In the genomic region with DNA sequence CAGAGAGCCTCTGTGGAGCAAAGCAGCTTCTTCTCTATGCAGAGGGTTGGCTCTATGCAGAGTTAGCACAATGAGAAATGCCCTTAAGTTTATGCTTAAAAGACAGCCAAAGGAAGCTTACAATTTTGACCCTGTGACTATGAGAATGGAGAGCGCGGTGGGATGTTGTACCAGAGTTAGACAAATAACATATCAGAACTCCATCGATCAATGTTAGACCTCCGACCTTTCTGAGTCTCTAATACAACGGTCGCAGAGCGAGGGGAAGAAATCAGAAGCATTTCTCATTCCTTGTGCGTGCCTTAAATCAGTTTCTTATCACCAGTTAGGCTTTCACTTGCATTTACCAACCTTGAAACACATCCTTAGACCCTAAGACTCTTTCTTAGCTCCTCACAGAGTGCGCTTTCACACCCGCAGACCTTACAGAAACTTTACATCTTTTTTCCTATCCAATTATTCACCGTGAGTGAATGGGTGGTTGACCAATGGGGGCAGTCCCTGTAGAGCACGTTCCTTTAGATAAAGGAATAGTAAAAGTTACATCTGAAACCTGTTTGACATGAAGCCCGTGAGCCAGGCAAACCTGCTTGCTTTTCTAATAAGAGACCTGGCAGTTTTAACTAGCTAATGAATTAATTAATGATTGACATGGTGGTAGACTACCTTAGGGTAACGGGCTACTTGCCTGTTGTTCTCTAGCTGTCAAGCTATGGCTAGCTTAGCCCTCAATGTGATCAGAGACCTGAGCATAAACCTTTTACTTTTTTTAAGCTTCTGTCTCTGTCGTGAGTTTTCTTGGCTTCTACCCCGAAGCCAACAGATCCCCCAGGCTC, we compare ENCODE assay signal across 17 mouse cellular contexts. TPM values are rescaled to one million over a fixed set of nuclear protein-coding genes. Genes with fewer than 3 reads are reported as not detected.
DNase-seq lines count a peak whose midpoint lies in the region; ATAC-seq and TF ChIP-seq lines count a peak whose summit lies in the region.
"Had no signal": no experiment of that assay in that cellular context is flagged by ENCODE, and none has a peak within 500 bp of the region (broad histone marks: within the 10 kb centered on the region; RNA-seq: fewer than 3 reads in every experiment).

No protein-coding gene starts in this region.

- peak overlapping the region; percentile 67 for H3K9ac ChIP-seq in liver, adult 2 months (ENCODE audit: low read depth, low read length)
- H3K9ac ChIP-seq in liver, embryonic 12.5 days: no peak overlapping the region
- no peak overlapping the region for H3K9ac ChIP-seq in intestine, embryonic 15.5 days
- H3K9ac ChIP-seq in stomach, embryonic 15.5 days: no peak overlapping the region
- H3K9ac ChIP-seq in forebrain, embryonic 16.5 days (replicated peaks; ENCODE audit: low read depth, low read length): no peak overlapping the region
- H3K9ac ChIP-seq: embryonic facial prominence, embryonic 15.5 days; hindbrain, embryonic 13.5 days; lung, embryonic 15.5 days; neural tube, embryonic 13.5 days had no signal

- no peak for TF ChIP-seq CTCF in liver, adult 2 months (IDR thresholded peaks at IDR 0.05; ENCODE audit: low read depth, low read length)

- no peaks in the 10 kb centered on the region for H3K79me2 ChIP-seq in liver, adult 2 months (ENCODE audit: control insufficient read depth, insufficient read depth, low read length)

- H3K4me2 ChIP-seq in liver, embryonic 12.5 days: no peak overlapping the region
- 0 out of 2 replicates have a peak overlapping the region, but pooled peaks have one; percentile 17 for H3K4me2 ChIP-seq in intestine, embryonic 15.5 days (replicated peaks)
- peak overlapping the region; percentile 36 for H3K4me2 ChIP-seq in stomach, embryonic 15.5 days
- H3K4me2 ChIP-seq in forebrain, embryonic 16.5 days (ENCODE audit: low read length): no peak overlapping the region
- H3K4me2 ChIP-seq: embryonic facial prominence, embryonic 15.5 days; hindbrain, embryonic 13.5 days; lung, embryonic 15.5 days; neural tube, embryonic 13.5 days had no signal

- peak; percentile 59 for DNase-seq in heart, adult 11 months
- no peak for DNase-seq in heart, postnatal 36 days
- DNase-seq in liver, adult 2 months (ENCODE audit: extremely low read depth, low read depth, low spot score): peak; percentile 76
- DNase-seq in ovary, postnatal 10 days (ENCODE audit: low spot score): no peak
- DNase-seq: cerebellum, adult 11-12 months; cerebellum, postnatal 36 days; right cerebral cortex, postnatal 4 days; thymus, postnatal 36 days had no signal

- no peak for ATAC-seq in liver, embryonic 12.5 days
- ATAC-seq in intestine, embryonic 15.5 days: 0 out of 2 replicates have a peak, but pooled peaks have one; percentile 18
- ATAC-seq in stomach, embryonic 15.5 days (ENCODE audit: insufficient read depth, low FRiP score, low read depth): peak; percentile 23; the same call in 1 of the 2 replicates
- ATAC-seq in forebrain, embryonic 16.5 days: no peak

- peak overlapping the region; percentile 13; the same call in 1 of the 2 replicates for H3K4me3 ChIP-seq in liver, adult 2 months (ENCODE audit: insufficient read depth, low read depth, low read length)
- H3K4me3 ChIP-seq in liver, embryonic 12.5 days: no peak overlapping the region
- no peak overlapping the region for H3K4me3 ChIP-seq in intestine, embryonic 15.5 days (replicated peaks)
- no peak overlapping the region for H3K4me3 ChIP-seq in stomach, embryonic 15.5 days (replicated peaks)
- no peak overlapping the region for H3K4me3 ChIP-seq in forebrain, embryonic 16.5 days (replicated peaks; ENCODE audit: low read length)
- H3K4me3 ChIP-seq: embryonic facial prominence, embryonic 15.5 days; hindbrain, embryonic 13.5 days; lung, embryonic 15.5 days; megakaryocyte, embryonic 14.5 days; neural tube, embryonic 13.5 days had no signal

- peaks cover 20% of the 10 kb centered on the region for H3K4me1 ChIP-seq in liver, adult 2 months (ENCODE audit: control insufficient read depth, insufficient read depth, low read length)
- peaks cover 27% of the 10 kb centered on the region for H3K4me1 ChIP-seq in liver, embryonic 12.5 days
- H3K4me1 ChIP-seq in intestine, embryonic 15.5 days (replicated peaks): peaks cover 10% of the 10 kb centered on the region; the same call in 1 of the 2 replicates
- H3K4me1 ChIP-seq in stomach, embryonic 15.5 days: 0 out of 2 replicates have a peak, but pooled peaks cover 7% of the 10 kb centered on the region
- H3K4me1 ChIP-seq in forebrain, embryonic 16.5 days (replicated peaks; ENCODE audit: control insufficient read depth, insufficient read depth, low read length): no peaks in the 10 kb centered on the region
- H3K4me1 ChIP-seq: embryonic facial prominence, embryonic 15.5 days; hindbrain, embryonic 13.5 days; neural tube, embryonic 13.5 days had no signal

- 25% methylated on average over 16 of the region's 16 CpGs for WGBS in liver, adult 2 months
- 49% methylated on average over 16 of the region's 16 CpGs for WGBS in liver, embryonic 12.5 days (ENCODE audit: insufficient replicate concordance)
- 45% methylated on average over 16 of the region's 16 CpGs for WGBS in intestine, embryonic 15.5 days
- WGBS in stomach, embryonic 15.5 days: 37% methylated on average over 16 of the region's 16 CpGs
- WGBS in forebrain, embryonic 16.5 days: 62% methylated on average over 16 of the region's 16 CpGs

- no peaks in the 10 kb centered on the region for H3K9me3 ChIP-seq in liver, embryonic 12.5 days (replicated peaks)
- H3K9me3 ChIP-seq in intestine, embryonic 15.5 days: no peaks in the 10 kb centered on the region
- no peaks in the 10 kb centered on the region for H3K9me3 ChIP-seq in stomach, embryonic 15.5 days
- H3K9me3 ChIP-seq in forebrain, embryonic 16.5 days (ENCODE audit: control insufficient read depth, low read length): no peaks in the 10 kb centered on the region
- H3K9me3 ChIP-seq: hindbrain, embryonic 13.5 days; lung, embryonic 15.5 days; megakaryocyte, embryonic 14.5 days; neural tube, embryonic 13.5 days had no signal

- no peaks in the 10 kb centered on the region for H3K27me3 ChIP-seq in liver, adult 2 months (ENCODE audit: control insufficient read depth, insufficient read depth, low read length)
- H3K27me3 ChIP-seq in liver, embryonic 12.5 days (replicated peaks): peaks cover 19% of the 10 kb centered on the region
- H3K27me3 ChIP-seq in intestine, embryonic 15.5 days (replicated peaks): no peaks in the 10 kb centered on the region
- H3K27me3 ChIP-seq in stomach, embryonic 15.5 days (replicated peaks): no peaks in the 10 kb centered on the region
- H3K27me3 ChIP-seq in forebrain, embryonic 16.5 days (replicated peaks; ENCODE audit: control insufficient read depth, insufficient read depth, low read length): no peaks in the 10 kb centered on the region
- H3K27me3 ChIP-seq: embryonic facial prominence, embryonic 15.5 days; lung, embryonic 15.5 days; neural tube, embryonic 13.5 days had no signal

- TF ChIP-seq POLR2A in liver, adult 2 months (IDR thresholded peaks at IDR 0.05; ENCODE audit: extremely low read depth, insufficient read depth, low read length): no peak

- peak overlapping the region; percentile 91 for H3K27ac ChIP-seq in liver, adult 2 months (replicated peaks; ENCODE audit: insufficient read depth, low read depth, low read length)
- H3K27ac ChIP-seq in liver, embryonic 12.5 days: no peak overlapping the region
- 0 out of 2 replicates have a peak overlapping the region, but pooled peaks have one; percentile 4 for H3K27ac ChIP-seq in intestine, embryonic 15.5 days
- H3K27ac ChIP-seq in stomach, embryonic 15.5 days: peak overlapping the region; percentile 44; the same call in 1 of the 2 replicates
- H3K27ac ChIP-seq in forebrain, embryonic 16.5 days (ENCODE audit: low read length): no peak overlapping the region
- H3K27ac ChIP-seq: embryonic facial prominence, embryonic 15.5 days; hindbrain, embryonic 13.5 days; lung, embryonic 15.5 days; neural tube, embryonic 13.5 days had no signal

- intact Hi-C loops in heart, postnatal 36 days (cut with DNase I): no loop called here

- no peaks in the 10 kb centered on the region for H3K36me3 ChIP-seq in liver, adult 2 months (ENCODE audit: control insufficient read depth, insufficient read depth, low read length)
- H3K36me3 ChIP-seq in liver, embryonic 12.5 days: no peaks in the 10 kb centered on the region
- H3K36me3 ChIP-seq in intestine, embryonic 15.5 days: no peaks in the 10 kb centered on the region
- H3K36me3 ChIP-seq in stomach, embryonic 15.5 days: no peaks in the 10 kb centered on the region
- H3K36me3 ChIP-seq in forebrain, embryonic 16.5 days (ENCODE audit: control insufficient read depth, insufficient read depth): no peaks in the 10 kb centered on the region
- H3K36me3 ChIP-seq: embryonic facial prominence, embryonic 15.5 days; hindbrain, embryonic 13.5 days; lung, embryonic 15.5 days; neural tube, embryonic 13.5 days had no signal

RNA-seq across cellular contexts. Expression of gene Chd2, which starts 34.7 kb away (rescaled TPM):
- 10 to 100 TPM; 49.0 to 52.1 TPM for total RNA-seq in heart, postnatal 36 days (2021)
- total RNA-seq in liver, adult 2 months (2014; rRNA removed): 40.0 and 42.0 TPM in 2 replicates
- polyA plus RNA-seq in liver, adult 2 months (2012; rRNA removed): 16.9 and 20.1 TPM in 2 replicates
- polyA plus RNA-seq in liver, embryonic 12.5 days (2016; fragmentation: Nextera tagmentation; extraction: Ambion mirVana): 26.2 and 28.9 TPM in 2 replicates
- polyA plus RNA-seq in intestine, embryonic 15.5 days (2015; fragmentation: Nextera tagmentation; extraction: Ambion mirVana): 39.3 and 46.0 TPM in 2 replicates
- polyA plus RNA-seq in stomach, embryonic 15.5 days (2015; fragmentation: Nextera tagmentation; extraction: Ambion mirVana): 43.3 and 48.8 TPM in 2 replicates
- polyA plus RNA-seq in forebrain, embryonic 16.5 days (2015; fragmentation: Nextera tagmentation; extraction: Ambion mirVana): 56.8 and 60.2 TPM in 2 replicates

Comparison
In these comparisons a context has a peak if more than half of its experiments do, and no peak if none do; other contexts are left out.
1. DNase-seq: peak in heart, adult 11 months (single experiment) and liver, adult 2 months (single experiment); none in heart, postnatal 36 days (0 of 2) and ovary, postnatal 10 days (single experiment).
2. H3K27ac ChIP-seq: peak in liver, adult 2 months (single experiment), intestine, embryonic 15.5 days (single experiment) and stomach, embryonic 15.5 days (single experiment); none in liver, embryonic 12.5 days (single experiment) and forebrain, embryonic 16.5 days (single experiment).
3. ATAC-seq: peak in intestine, embryonic 15.5 days (single experiment) and stomach, embryonic 15.5 days (single experiment); none in liver, embryonic 12.5 days (single experiment) and forebrain, embryonic 16.5 days (single experiment).
4. H3K4me2 ChIP-seq: peak in intestine, embryonic 15.5 days (single experiment) and stomach, embryonic 15.5 days (single experiment); none in liver, embryonic 12.5 days (single experiment) and forebrain, embryonic 16.5 days (single experiment).